Mouse (Mus musculus): ENCODE results near the gene Gprc5c. TPM values are rescaled to one million over a fixed set of nuclear protein-coding genes. Genes with fewer than 3 reads are reported as not detected.

The Gprc5c gene
- total RNA-seq, 2 experiments from 2014 or later: 4.0 to 5.4 TPM

- no peak overlapping the region for H3K4me3 ChIP-seq
Observed at GRCm38 (mm10) chr11:114858641-114859040, 7.7 kb downstream of the Gprc5c start.

GRCm38 (mm10) chr11:114861057-114861456 lies 10.1 kb downstream of the Gprc5c start:
- no peak overlapping the region for H3K4me3 ChIP-seq
- TF ChIP-seq CTCF (IDR thresholded peaks at IDR 0.05): no peak
- no peak for DNase-seq (ENCODE audit: extremely low spot score in 1 of 2, low spot score in 2 of 2)
- intact Hi-C loops (cut with DNase I): loop anchor here (5.0 kb wide), 1 partner anchor 109 kb away; no protein-coding TSS in a partner anchor
- no peak overlapping the region for H3K27ac ChIP-seq

More at GRCm38 (mm10) chr11:114858641-114859040, 7.7 kb downstream of the Gprc5c start:
- no peak for DNase-seq (ENCODE audit: extremely low spot score in 1 of 2, low spot score in 2 of 2)
- H3K27ac ChIP-seq: no peak overlapping the region
- intact Hi-C loops (cut with DNase I): no loop called here
- peak; percentile 25 for TF ChIP-seq CTCF (IDR thresholded peaks at IDR 0.05)

DNA sequence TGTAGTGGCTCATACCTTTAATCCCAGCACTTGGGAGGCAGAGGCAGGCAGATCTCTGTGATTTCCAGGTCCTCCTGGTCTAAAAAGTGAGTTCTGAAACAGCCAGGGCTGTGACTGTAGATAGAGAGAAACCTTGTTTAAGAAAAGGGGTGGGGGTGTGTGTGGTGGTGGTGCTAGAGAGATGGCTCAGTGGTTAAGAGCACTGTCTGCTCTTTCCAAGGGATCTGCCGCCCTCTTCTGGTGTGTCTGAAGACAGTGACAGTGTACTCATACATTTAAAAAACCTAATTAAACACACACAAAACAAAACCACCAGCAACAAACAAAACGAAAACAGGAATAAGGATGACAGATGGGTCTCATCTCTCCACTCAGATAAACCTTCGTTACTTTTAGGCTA lies 11.7 kb downstream of the Gprc5c start:
- H3K27ac ChIP-seq: no peak overlapping the region
- intact Hi-C loops (cut with DNase I): loop anchor here (5.0 kb wide), 1 partner anchor 110 kb away; no protein-coding TSS in a partner anchor
- no peak overlapping the region for H3K4me3 ChIP-seq
- DNase-seq (ENCODE audit: extremely low spot score in 1 of 2, low spot score in 2 of 2): no peak
- no peak; the same call in 1 of the 2 replicates for TF ChIP-seq CTCF (IDR thresholded peaks at IDR 0.05)

DNA sequence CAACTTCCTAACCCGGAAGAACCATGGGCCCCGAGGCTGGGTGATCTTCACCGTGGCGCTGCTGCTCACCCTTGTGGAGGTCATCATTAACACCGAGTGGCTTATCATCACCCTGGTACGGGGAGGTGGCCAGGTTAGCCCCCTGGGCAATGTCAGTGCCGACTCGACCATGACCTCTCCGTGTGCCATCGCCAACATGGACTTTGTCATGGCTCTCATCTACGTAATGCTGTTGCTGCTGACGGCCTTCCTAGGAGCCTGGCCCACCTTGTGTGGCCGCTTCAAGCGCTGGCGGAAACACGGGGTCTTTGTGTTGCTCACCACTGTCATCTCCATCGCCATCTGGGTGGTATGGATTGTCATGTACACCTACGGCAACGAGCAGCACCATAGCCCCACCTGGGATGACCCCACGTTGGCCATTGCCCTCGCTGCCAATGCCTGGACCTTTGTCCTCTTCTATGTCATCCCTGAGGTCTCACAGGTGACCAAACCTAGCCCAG lies 13.0 kb downstream of the Gprc5c start:
- no peak for DNase-seq (ENCODE audit: extremely low spot score in 1 of 2, low spot score in 2 of 2)
- no peak overlapping the region for H3K4me3 ChIP-seq
- intact Hi-C loops (cut with DNase I): loop anchor here (5.0 kb wide), 1 partner anchor 112 kb away; no protein-coding TSS in a partner anchor
- no peak overlapping the region for H3K27ac ChIP-seq
- TF ChIP-seq CTCF (IDR thresholded peaks at IDR 0.05): no peak

- no peak overlapping the region for H3K4me3 ChIP-seq
- no peak for DNase-seq (ENCODE audit: extremely low spot score in 1 of 2, low spot score in 2 of 2)
- no peak for TF ChIP-seq CTCF (IDR thresholded peaks at IDR 0.05)
- H3K27ac ChIP-seq: no peak overlapping the region
- intact Hi-C loops (cut with DNase I): no loop called here
Observed at GRCm38 (mm10) chr11:114865999-114866398, 15.0 kb downstream of the Gprc5c start.

DNA sequence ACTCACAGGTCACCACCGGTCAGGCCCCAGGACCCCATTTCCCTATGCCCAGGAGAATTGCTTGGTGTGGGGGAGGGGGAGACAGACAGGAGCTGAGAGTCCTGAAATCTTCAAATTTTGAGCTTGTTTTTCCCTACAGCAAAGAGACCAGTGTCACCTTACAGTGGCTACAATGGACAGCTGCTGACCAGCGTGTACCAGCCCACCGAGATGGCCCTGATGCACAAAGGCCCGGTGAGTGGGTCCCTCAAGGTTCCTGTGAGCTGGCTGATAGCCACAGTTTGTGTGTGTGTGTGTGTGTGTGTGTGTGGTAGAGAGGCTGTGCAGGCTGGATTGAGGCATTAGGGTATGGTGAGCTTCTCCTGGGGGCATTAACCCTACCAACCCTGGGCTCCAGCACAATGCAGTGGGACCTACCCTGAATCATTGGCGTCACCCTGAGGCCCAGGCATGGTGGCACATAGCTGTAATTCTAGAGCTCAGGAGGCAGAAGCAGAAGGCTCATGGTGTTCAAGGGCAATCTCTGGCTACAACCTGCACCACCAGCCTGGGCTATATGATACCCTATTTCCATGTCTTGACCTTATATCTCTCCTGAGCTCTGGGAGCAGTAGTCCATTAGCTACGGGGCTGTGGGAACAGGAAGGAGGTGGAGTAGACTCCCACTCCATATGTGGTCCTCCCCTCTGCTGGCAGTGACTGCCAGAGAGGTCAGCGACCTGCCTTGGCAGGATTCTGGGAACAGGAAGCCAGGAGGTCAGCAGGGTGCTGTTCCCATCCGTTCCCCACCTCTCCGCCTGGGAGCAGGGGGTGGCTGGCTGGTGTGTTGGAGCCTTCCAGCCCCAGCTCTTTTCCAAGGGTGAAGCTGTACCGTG lies 15.8 kb downstream of the Gprc5c start:
- intact Hi-C loops (cut with DNase I): no loop called here
- Histone ChIP-seq H3K27ac (no peak overlapping the region), H3K4me3 (no peak overlapping the region)
- no peak for DNase-seq (ENCODE audit: extremely low spot score in 1 of 2, low spot score in 2 of 2)
- no peak for TF ChIP-seq CTCF (IDR thresholded peaks at IDR 0.05)

- no peak overlapping the region for H3K27ac ChIP-seq
- no peak for TF ChIP-seq CTCF (IDR thresholded peaks at IDR 0.05)
- intact Hi-C loops (cut with DNase I): no loop called here
- H3K4me3 ChIP-seq: no peak overlapping the region
- no peak for DNase-seq (ENCODE audit: extremely low spot score in 1 of 2, low spot score in 2 of 2)
Observed at GRCm38 (mm10) chr11:114867361-114868235, 16.6 kb downstream of the Gprc5c start.

DNA sequence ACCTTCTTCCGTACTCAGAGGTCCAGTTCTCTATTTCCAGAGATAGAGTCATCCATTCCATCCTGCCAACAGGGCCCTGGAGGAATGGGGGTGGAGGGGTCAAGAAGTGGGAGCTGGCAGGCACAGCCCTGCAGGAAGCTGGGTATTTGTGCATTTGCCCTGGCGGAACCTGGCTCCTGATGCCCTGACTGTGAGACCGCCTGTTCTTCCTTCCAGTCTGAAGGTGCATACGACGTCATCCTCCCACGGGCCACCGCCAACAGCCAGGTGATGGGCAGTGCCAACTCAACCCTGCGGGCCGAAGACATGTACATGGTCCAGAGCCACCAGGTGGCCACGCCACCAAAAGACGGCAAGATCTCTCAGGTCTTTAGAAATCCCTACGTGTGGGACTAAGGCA lies 17.3 kb downstream of the Gprc5c start:
- TF ChIP-seq CTCF (IDR thresholded peaks at IDR 0.05): no peak
- intact Hi-C loops (cut with DNase I): no loop called here
- Histone ChIP-seq H3K4me3 (no peak overlapping the region), H3K27ac (no peak overlapping the region)
- DNase-seq (ENCODE audit: extremely low spot score in 1 of 2, low spot score in 2 of 2): no peak

DNA sequence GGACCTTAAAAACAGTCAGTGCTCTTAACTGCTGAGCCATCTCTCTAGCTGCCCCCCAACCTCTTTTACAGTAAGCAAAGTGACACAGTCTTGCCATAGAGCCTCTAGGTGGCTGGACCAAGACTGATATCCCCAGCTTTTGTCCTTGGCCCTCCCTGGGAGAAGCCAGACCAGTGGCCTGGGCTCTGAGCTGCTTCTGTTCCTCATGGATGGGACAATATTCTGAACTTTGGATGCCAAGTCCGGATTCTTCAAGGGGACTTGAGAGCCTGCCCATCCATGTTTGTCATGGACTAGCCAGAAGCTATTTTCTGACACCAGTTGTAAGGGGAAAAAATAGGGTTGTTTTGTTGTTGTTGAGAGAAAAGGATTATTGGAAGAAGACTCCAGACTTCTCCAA lies 18.8 kb downstream of the Gprc5c start:
- no peak overlapping the region for H3K4me3 ChIP-seq
- intact Hi-C loops (cut with DNase I): no loop called here
- no peak overlapping the region for H3K27ac ChIP-seq
- no peak for TF ChIP-seq CTCF (IDR thresholded peaks at IDR 0.05)
- no peak for DNase-seq (ENCODE audit: extremely low spot score in 1 of 2, low spot score in 2 of 2)

GRCm38 (mm10) chr11:114871540-114871939 lies 20.6 kb downstream of the Gprc5c start:
- intact Hi-C loops (cut with DNase I): no loop called here
- no peak for TF ChIP-seq CTCF (IDR thresholded peaks at IDR 0.05)

DNA sequence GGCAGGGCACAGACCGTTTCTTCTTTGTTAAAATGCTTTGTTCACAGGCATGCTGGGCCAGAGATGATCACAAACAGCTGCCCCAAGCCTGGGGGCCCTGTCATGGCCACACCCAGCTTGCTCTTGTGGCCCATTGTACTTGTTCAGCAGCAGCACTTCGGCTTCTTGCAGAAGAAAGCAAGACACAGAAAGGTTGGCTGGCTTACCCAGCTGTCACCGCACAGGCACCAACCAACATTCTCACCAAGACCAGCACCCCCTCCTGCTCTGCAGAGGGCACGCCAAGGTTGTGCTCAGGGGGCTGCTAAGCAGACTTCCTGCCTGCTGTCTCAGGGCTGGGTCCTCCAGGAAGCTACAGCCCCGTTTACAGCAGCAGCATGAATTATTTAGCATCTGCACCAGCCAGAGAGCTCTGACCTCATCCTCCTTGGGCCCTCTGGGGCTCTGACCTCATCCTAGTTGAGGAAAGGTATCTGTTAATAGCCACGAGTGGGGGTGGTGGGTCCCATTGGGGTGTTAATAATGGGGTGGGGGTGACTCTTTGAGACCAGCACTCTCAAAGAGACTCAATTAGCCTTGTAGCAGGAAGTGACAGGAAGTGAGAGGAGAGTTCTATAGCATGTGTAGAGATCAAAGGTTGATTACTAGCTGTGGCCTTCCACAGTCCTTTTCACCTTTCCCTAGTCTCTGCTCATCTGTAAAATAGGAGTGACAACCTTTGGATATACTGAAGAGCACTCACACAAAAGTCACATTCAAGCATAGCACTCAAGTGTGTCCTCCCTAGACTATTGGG lies 22.3 kb downstream of the Gprc5c start:
- Histone ChIP-seq H3K27ac (no peak overlapping the region), H3K4me3 (no peak overlapping the region)
- intact Hi-C loops (cut with DNase I): no loop called here
- no peak for TF ChIP-seq CTCF (IDR thresholded peaks at IDR 0.05)
- DNase-seq (ENCODE audit: extremely low spot score in 1 of 2, low spot score in 2 of 2): no peak

More at GRCm38 (mm10) chr11:114871540-114871939, 20.6 kb downstream of the Gprc5c start:
- no peak for DNase-seq (ENCODE audit: extremely low spot score in 1 of 2, low spot score in 2 of 2)
- Histone ChIP-seq H3K27ac (no peak overlapping the region), H3K4me3 (no peak overlapping the region)

Measured in left cerebral cortex, adult 2 months (tissue).